Mouse (Mus musculus): ENCODE measurements around the gene Iqcf4.

- no peak for TF ChIP-seq CTCF (conservative IDR thresholded peaks at IDR 0.05 in 1 of 2, IDR thresholded peaks at IDR 0.05 in 1 of 2; ENCODE audit: low read depth in 2 of 2, low read length in 2 of 2)
- TF ChIP-seq EP300 (IDR thresholded peaks at IDR 0.05; ENCODE audit: low read length): no peak
- TF ChIP-seq POLR2A (IDR thresholded peaks at IDR 0.05; ENCODE audit: low read depth, low read length): no peak
- TF ChIP-seq MAZ (IDR thresholded peaks at IDR 0.05; ENCODE audit: low read depth, low read length): no peak
- TF ChIP-seq JUN (IDR thresholded peaks at IDR 0.05; ENCODE audit: insufficient read depth, low read depth, low read length): no peak
- TF ChIP-seq SMC3 (IDR thresholded peaks at IDR 0.05; ENCODE audit: low read depth, low read length): no peak
- TF ChIP-seq E2F4 (IDR thresholded peaks at IDR 0.05; ENCODE audit: insufficient replicate concordance, low read depth, low read length): no peak
- TF ChIP-seq TBP (conservative IDR thresholded peaks at IDR 0.05; ENCODE audit: low read depth, low read length): no peak
- TF ChIP-seq ZC3H11A (IDR thresholded peaks at IDR 0.05; ENCODE audit: low read depth, low read length): no peak
Observed at GRCm38 (mm10) chr9:106562291-106562690, 8.5 kb downstream of the Iqcf4 start.
